Mouse (Mus musculus) kidney, postnatal 0 days (tissue): ENCODE data around the gene Slc35b3. TPM values are rescaled to one million over a fixed set of nuclear protein-coding genes. Genes with fewer than 3 reads are reported as not detected.

Source experiments
- ATAC-seq: fragments of 200-750 bp; cut with Nextera tagmentation; replicated peaks from 2 replicates; pipeline ENCODE4 v1.8.0; 2017; ENCODE audit warnings: low read depth, moderate number of reproducible peaks, moderate TSS enrichment, moderate library complexity; ENCODE audit not compliant: low FRiP score
- DNase-seq: peaks from one replicate; pipeline ENCODE4 v3.0.0-alpha.2; 2016; ENCODE audit warnings: low spot score
- H3K27ac ChIP-seq: fragments of 300-500 bp; sonication (generic); 2 replicates; pipeline ENCODE4 v1.5.1; 2014; ENCODE audit warnings: mild to moderate bottlenecking
- H3K27me3 ChIP-seq: fragments of 300-500 bp; sonication (generic); 2 replicates; pipeline ENCODE4 v1.6.1; 2014; ENCODE audit warnings: low read length, mixed read lengths; ENCODE audit not compliant: insufficient read depth
- H3K36me3 ChIP-seq: fragments of 300-500 bp; sonication (generic); 2 replicates; pipeline ENCODE4 v1.6.1; 2014; ENCODE audit warnings: low read length, mixed read lengths; ENCODE audit not compliant: insufficient read depth
- H3K4me1 ChIP-seq: fragments of 300-500 bp; sonication (generic); replicated peaks from 2 replicates; pipeline ENCODE4 v1.6.1; 2014; ENCODE audit warnings: antibody characterized with exemption, low read length, mixed read lengths; ENCODE audit not compliant: insufficient read depth
- H3K4me2 ChIP-seq: fragments of 300-500 bp; sonication (generic); 2 replicates; pipeline ENCODE4 v1.6.1; 2014; ENCODE audit warnings: mild to moderate bottlenecking, low read length, moderate library complexity, mixed read lengths
- H3K4me3 ChIP-seq: fragments of 300-500 bp; sonication (generic); replicated peaks from 2 replicates; pipeline ENCODE4 v1.5.1; 2014; ENCODE audit warnings: low read depth, low read length
- H3K9ac ChIP-seq: fragments of 300-500 bp; sonication (generic); 2 replicates; pipeline ENCODE4 v1.6.1; 2014; ENCODE audit warnings: low read depth, low read length
- H3K9me3 ChIP-seq: fragments of 300-500 bp; sonication (generic); replicated peaks from 2 replicates; pipeline ENCODE4 v1.6.1; 2016; ENCODE audit warnings: low read length, inconsistent platforms, mixed read lengths
- CTCF ChIP-seq: IDR thresholded peaks from 2 replicates; pipeline ENCODE4 v1.5.1; 2016; ENCODE audit warnings: antibody characterized with exemption, low read depth, mild to moderate bottlenecking, moderate library complexity
- WGBS: fragments of 180-500 bp; shearing (Covaris S2); extraction: QIAGEN DNeasy Blood & Tissue Kit; methylation state at CpG from one replicate; pipeline ENCODE4 v1.1.7; 2014; 5-methylcytosine and 5-hydroxymethylcytosine counted together
- polyA plus RNA-seq: library from polyadenylated mRNA; unstranded; fragments of >200 nt; fragmentation: Nextera tagmentation; extraction: Ambion mirVana; gene quantifications from 2 replicates; pipeline ENCODE4 v1.2.1, GENCODE M21; 2015

Slc35b3 gene
- polyA plus RNA-seq, 1 experiment from 2014 or later = 49.4 TPM

- Histone ChIP-seq H3K27ac (no peak overlapping the region), H3K4me1 (no peaks in the 10 kb centered on the region), H3K27me3 (no peaks in the 10 kb centered on the region), H3K36me3 (no peaks in the 10 kb centered on the region), H3K9me3 (no peaks in the 10 kb centered on the region), H3K4me2 (no peak overlapping the region), H3K4me3 (no peak overlapping the region), H3K9ac (no peak overlapping the region)
- DNase-seq (peak; percentile 76), ATAC-seq (no peak)
- peak; percentile 80 for TF ChIP-seq CTCF
- WGBS = 16% methylated on average over 5 of the region's 5 CpGs
Observed at GRCm38 (mm10) chr13:38992529-38992928, 31.9 kb upstream of the Slc35b3 start.

- WGBS = 76% methylated on average over 5 of the region's 5 CpGs
- Histone ChIP-seq H3K27ac (no peak overlapping the region), H3K36me3 (no peaks in the 10 kb centered on the region), H3K4me3 (no peak overlapping the region), H3K4me2 (no peak overlapping the region), H3K4me1 (no peaks in the 10 kb centered on the region), H3K9ac (no peak overlapping the region), H3K9me3 (no peaks in the 10 kb centered on the region), H3K27me3 (no peaks in the 10 kb centered on the region)
- no peak for DNase-seq
- TF ChIP-seq CTCF = no peak
- no peak for ATAC-seq
Observed at GRCm38 (mm10) chr13:38983751-38984150, 23.1 kb upstream of the Slc35b3 start.

GRCm38 (mm10) chr13:38980900-38981299, 20.2 kb upstream of the Slc35b3 start:
- Histone ChIP-seq H3K27ac (no peak overlapping the region), H3K4me1 (no peaks in the 10 kb centered on the region), H3K4me3 (no peak overlapping the region), H3K36me3 (no peaks in the 10 kb centered on the region), H3K9me3 (no peaks in the 10 kb centered on the region), H3K27me3 (no peaks in the 10 kb centered on the region), H3K9ac (no peak overlapping the region), H3K4me2 (no peak overlapping the region)
- DNase-seq (peak; percentile 25), ATAC-seq (0 out of 2 replicates have a peak, but pooled peaks have one; percentile 43)
- WGBS = 79% methylated on average over 3 of the region's 3 CpGs
- TF ChIP-seq CTCF = peak; percentile 46

GRCm38 (mm10) chr13:38976978-38977377, 16.3 kb upstream of the Slc35b3 start:
- Histone ChIP-seq H3K9me3 (no peaks in the 10 kb centered on the region), H3K4me2 (no peak overlapping the region), H3K27me3 (no peaks in the 10 kb centered on the region), H3K27ac (no peak overlapping the region), H3K9ac (no peak overlapping the region), H3K4me3 (no peak overlapping the region), H3K4me1 (no peaks in the 10 kb centered on the region), H3K36me3 (no peaks in the 10 kb centered on the region)
- ATAC-seq (no peak), DNase-seq (no peak)
- no peak for TF ChIP-seq CTCF
- WGBS = 16% methylated on average over 6 of the region's 6 CpGs

- Histone ChIP-seq H3K4me3 (no peak overlapping the region), H3K4me1 (no peaks in the 10 kb centered on the region), H3K36me3 (no peaks in the 10 kb centered on the region), H3K27ac (no peak overlapping the region), H3K27me3 (no peaks in the 10 kb centered on the region), H3K4me2 (no peak overlapping the region), H3K9me3 (no peaks in the 10 kb centered on the region), H3K9ac (no peak overlapping the region)
- no peak for TF ChIP-seq CTCF
- 55% methylated on average over 5 of the region's 5 CpGs for WGBS
- no peak for ATAC-seq
- DNase-seq = no peak
Observed at GRCm38 (mm10) chr13:38975853-38976252, 15.2 kb upstream of the Slc35b3 start.

- Histone ChIP-seq H3K27ac (no peak overlapping the region), H3K36me3 (no peaks in the 10 kb centered on the region), H3K4me1 (no peaks in the 10 kb centered on the region), H3K27me3 (no peaks in the 10 kb centered on the region), H3K9me3 (no peaks in the 10 kb centered on the region), H3K9ac (no peak overlapping the region), H3K4me3 (no peak overlapping the region), H3K4me2 (no peak overlapping the region)
- WGBS = 8% methylated on average over 6 of the region's 6 CpGs
- no peak for ATAC-seq
- no peak for DNase-seq
- no peak for TF ChIP-seq CTCF
Observed at GRCm38 (mm10) chr13:38972602-38973001, 11.9 kb upstream of the Slc35b3 start.

- Histone ChIP-seq H3K9ac (no peak overlapping the region), H3K36me3 (no peaks in the 10 kb centered on the region), H3K4me1 (no peaks in the 10 kb centered on the region), H3K9me3 (no peaks in the 10 kb centered on the region), H3K4me3 (no peak overlapping the region), H3K27ac (no peak overlapping the region), H3K27me3 (no peaks in the 10 kb centered on the region), H3K4me2 (no peak overlapping the region)
- TF ChIP-seq CTCF = no peak
- ATAC-seq (no peak), DNase-seq (no peak)
- 67% methylated on average over 4 of the region's 4 CpGs for WGBS
Observed at GRCm38 (mm10) chr13:38971047-38971446, 10.4 kb upstream of the Slc35b3 start.
